Mouse (Mus musculus) right cerebral cortex, postnatal 14 days (tissue): Measurements from ENCODE around the gene Asgr1.
"Not testable (repeated sequence)": the region's sequence is repeated elsewhere in the genome, so short reads cannot be mapped to it uniquely, and the experiment has no call there.

Experiments used
- DNase-seq: peaks from one replicate; pipeline ENCODE4 v3.0.0; 2022

Gene Asgr1

DNA sequence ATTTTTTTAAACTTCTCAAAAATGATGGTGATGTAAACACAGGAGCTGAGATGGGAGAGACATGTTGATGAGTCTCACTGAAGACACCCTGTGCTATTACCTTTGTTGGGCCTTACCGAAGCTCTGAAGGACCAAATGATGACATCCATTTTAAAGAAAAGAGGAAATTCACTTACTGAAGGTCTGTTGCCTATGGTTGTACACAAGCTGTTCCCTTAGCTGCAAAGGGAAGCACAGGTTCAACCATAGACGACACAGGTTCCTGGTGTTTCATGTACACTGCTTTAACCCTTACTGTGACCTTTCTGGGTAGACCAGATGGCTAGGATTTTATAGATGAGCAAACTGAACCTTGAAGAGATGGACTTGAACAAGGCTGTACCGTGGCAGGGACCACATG lies 16.7 kb downstream of the Asgr1 start:
- not testable (repeated sequence) for DNase-seq

DNA sequence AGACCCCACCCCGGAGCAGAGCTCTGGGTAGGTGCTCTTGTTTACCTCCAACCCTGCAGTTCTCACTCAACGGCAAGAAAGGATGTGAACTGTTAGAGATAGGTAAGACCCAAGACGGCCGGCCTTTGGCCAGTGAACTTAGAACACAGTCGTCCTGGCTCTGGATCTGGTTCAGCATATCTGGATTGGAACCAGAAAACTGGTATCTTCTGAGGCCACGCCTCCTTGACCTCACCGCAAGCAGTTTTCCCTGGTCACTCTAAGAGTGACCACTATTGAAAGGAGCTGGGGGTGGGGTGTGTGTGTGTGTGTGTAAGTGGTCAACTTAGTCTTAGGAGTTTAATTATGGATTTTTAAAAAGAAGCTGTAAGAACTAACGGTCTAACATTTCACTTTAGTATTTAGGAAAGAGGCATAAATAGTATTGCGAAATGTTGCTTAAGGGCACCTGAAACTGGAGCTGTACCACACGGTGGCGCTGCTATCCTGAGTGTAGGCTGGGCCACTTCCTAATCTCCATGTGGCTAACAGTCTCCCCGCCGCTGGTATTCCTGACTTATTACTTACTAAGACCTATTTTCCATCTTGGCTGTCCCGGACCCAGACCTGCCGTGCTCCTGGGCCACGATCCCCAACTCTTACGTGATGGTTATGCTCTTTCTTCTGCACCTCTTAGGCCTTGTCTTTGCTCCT lies 20.6 kb downstream of the Asgr1 start:
- peak; percentile 88 for DNase-seq

DNA sequence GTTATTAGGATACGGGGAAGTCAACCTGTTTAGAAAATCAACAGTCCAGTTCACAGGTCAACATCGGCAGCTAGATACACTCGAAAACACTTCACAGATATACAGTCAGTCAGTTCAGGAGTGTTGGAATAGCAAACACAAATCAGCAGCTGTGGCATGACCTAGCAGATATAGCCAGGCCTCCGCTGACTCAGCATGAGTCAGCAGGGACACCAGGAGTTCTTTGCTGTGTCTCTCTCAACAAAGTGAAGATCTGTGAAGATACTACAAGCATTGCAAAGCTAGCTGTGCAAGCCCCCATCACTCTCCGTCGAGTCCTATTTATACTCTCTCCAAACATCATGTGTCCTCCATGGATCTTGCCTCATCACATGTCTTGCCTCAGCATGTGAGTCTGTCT lies 21.7 kb downstream of the Asgr1 start:
- DNase-seq = no peak

DNA sequence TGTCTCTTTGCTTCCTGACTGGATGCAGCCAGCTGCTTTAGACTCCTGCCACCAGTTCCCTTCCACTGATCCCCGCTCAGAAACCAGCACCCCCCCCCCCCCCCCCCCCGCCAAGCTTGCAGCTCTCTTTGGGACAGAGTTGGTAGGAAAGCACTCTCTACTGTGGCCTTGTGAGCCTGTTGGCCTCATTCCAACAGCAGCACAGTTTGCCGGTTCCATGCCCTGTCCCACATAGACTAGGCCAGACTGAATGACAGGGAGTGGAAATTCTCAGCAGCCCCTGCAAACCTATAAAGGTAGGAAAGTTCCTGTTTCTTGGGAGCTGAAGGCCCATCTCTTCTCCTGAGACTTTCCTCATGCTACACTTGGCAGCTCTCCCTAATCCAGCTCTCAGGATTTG lies 23.6 kb downstream of the Asgr1 start:
- DNase-seq = no peak

DNA sequence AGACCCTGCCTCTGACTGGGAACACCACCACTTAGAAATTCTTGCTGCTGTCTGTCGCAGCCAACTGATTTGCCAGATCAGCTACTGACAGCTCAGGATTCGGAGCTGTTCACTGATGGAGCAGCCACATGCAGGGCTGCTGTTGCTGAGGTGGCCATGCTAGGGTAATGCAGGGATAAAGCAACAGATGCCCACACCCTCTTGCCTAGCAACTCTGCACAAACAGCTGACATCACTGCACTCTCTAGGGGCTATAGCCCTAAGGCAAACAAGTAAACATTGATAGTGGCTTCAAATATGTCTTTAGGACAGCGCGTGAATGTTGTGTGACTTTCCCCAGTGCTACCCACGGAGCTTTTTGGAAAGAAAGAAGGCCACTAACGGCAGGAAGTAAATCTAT lies 25.3 kb downstream of the Asgr1 start:
- DNase-seq = no peak

DNA sequence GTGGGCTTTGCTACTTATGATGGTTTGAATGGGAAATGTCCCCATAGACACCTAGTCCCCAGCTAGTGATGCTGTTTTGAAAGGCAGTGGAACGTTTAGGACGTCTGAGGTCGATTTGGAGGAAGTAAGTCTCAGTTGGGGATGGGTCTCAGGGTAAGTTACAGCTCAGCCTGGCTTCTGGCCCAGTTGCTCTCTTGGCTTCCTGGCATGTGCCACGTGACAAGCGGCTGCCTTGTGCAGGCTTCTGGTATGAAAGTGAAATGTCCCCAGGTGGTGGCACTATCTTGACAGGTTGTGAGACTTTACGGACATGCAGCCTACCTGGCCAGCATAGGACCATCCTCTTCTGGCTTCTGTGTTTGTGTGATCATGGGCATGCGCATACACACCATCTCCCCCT lies 26.0 kb downstream of the Asgr1 start:
- no peak for DNase-seq

DNA sequence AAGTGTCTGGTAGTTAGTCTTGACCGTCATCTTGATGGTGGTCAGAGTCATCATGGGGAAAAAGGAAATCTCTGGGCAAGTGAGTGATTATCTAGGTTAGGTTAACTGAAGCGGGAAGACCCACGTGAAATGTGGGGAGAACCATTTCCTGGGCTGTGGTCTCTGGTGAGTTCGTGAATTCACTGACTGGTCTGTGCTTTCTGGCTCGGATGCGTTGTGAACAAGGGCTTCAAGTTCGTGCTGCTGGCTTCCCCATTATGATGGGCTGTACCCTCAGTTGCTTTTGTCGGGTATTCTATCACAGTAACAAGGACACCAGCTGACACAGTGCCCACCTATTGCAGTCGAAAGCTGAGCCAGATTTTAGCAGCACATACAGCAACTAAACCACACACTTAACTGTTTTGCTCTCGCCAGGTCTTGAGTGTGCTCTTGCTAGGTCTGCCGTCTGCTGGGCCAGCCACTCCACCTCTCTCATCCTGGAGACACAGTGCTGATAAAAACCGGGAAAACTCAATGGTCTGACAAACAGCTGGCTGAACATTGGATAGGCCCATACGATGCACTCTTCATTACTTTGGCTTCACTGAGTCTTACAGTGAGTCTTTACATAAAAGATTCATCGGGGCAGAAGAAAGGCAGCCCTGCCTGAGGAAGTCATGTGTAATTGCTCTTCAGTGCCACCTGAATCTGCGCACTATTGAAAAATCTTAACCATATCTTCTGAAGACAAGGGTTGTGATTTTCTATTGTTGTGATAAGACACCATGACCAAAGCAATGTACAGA lies 27.1 kb downstream of the Asgr1 start:
- DNase-seq = no peak

DNA sequence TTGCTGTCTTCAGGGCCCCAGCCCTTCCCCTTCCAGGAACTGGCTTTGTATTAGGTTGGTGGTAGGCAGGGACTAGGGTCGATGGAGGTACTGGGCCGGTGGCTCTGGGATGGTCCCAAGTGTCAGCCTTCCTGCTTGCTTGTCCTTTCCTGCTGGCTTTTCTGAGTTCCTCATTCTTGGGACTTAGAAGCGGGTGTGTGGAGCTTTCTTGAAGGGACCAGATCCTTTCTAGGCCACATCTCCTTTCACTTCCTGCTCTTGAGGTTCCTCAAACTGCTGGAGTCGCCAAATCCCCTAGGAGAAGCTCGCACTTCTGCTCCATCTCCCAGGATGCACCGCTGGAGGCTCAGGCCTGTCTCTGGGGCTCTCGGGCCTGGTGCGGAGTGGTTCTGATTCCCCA lies 30.7 kb downstream of the Asgr1 start:
- no peak for DNase-seq

DNA sequence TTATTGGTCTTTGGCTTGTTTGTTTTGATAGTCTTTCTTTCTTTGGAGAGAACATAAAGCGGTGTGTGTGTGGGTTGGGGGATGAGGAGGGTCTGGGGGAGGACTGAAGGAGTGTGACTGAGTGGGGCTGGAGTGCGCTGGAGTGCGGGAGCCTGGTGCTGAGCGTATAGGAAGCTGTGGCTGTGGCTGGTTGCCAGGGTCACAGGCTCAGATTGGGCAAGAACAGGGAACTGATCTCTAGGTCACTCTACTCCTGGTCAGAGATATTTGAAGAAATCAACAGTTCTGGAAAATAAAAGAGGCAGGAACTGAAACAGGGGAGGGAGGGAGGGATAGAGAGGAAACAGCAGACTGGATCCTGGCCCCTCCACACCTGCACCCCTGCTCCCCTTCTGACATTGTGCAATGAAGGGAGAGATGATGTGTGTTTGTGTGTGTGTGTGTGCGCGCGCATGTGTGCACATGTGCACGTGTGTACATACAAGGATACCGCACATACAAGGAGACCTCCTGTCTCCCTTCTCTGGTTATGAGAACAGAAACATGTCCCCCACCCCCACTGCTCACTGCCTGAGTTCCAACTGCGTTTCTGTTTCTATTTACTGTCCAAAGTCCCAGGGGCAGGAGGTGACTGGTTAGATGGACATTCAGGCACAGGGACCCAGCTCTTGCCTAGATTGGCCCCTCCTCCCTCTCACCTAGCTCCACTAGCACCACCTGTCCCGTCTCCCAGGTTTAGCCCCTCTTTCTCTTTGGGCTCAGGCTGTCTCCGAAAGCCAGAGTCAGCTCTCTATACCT lies 38.3 kb downstream of the Asgr1 start, which contains the start of gene Asgr2:
Asgr2 (plus strand) TSS at position 659 of the 798 bp plus-strand sequence.
- DNase-seq = peak; percentile 25

DNA sequence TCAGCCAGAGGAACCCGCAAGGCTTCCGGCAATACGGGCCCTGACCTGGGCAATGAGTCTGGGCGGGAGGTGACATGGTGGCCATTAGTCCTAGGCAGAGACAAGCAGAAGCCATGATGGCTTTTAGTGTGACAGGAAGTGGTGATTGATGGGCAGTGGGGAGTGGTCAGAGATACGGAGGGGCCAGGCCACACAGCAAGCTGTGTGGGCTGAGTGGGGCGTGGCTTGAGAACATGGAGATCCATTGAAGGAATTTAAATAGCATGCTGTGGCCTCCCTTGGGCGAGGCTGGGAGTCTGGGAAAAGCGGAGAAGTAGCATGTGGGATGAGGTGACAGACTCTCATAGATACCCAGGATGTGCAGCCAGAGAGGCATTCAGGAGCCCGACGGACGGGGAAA lies 43.5 kb downstream of the Asgr1 start:
- no peak for DNase-seq

DNA sequence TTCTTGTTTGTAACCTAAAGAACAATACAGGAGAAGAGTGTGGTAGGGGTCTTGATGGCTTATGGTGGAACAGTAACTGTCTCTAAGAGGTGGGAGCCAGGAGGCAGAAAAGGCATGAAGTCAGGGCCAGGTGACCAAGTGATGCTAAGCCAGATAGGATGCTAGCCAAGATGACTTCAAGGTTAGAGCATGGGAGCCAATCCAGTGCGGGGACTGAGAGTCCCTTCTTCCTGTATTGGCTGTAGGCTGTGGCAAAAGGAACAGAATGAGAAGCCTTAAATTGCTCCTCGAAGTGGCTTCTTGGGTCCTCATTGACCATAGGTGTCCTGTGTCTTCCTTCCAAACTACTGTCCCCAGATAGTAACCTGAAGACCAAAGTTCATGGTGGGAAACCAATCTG lies 45.2 kb downstream of the Asgr1 start:
- DNase-seq = no peak

DNA sequence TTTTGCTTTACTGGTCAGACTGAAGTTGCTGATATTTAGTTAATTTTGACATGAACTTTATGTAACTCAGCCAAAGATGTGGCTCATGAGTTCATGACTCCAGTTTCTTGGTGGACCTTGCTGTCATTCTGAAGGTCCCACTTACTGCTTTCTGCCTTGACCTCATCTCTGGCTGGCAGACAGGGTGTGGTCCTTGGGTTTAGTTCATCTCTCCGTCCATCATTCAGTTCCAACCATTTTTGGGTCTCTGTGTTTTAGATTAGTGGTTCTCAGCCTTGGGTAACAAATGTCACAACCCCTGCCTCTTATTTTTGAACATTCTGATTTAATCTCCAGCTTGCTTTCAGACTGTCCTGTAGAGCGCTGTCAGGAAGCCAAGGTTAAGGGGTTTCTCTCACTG lies 45.9 kb downstream of the Asgr1 start:
- no peak for DNase-seq

DNA sequence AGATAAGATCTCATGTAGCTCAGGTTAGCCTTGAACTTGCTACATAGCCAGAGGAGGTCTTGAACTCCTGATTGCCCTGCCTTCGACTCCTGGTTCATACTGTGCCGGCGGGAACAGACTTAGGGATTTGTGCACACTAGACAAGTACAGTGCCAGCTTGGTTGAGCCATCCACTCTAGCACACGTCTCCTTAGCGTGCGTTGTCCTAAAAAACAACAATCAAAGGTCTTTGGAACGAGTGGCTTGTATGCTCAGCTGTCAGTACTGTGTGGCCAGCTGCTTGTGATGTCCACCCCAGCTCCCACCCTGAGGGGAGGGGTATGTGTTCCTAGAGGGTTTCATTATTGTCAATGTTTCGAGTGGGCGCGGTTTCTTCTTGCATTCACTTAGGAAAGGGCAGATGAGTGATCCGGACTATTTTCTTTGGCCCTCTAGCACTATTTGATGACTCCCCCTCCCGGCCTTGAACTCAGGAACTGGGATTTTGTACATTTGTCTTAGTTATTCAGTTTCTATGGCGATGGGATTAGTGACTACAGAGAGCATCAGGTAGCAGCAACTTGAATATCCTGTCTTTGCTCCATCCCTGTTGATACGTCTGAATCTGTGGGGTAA lies 49.9 kb downstream of the Asgr1 start:
- DNase-seq = no peak

DNA sequence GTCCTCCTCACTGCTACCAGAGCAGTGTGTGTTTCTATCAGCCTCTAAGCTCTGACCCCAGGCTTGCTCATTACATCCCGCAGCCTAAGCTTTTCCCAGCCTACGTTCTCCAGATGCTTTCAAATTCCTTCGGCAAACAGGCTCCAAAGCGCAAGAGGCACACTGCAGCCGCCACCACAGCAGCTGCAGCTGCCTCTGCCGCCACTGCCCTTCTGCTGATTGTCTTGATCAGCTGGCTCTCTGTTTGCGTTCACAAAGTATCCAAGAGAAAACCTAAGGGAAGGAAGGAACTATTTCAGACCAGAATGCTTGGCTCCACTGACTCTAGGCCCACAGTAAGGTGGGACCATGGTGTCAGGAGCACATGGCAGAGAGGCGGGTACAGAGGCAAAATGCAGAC lies 53.2 kb downstream of the Asgr1 start:
- DNase-seq = no peak
